Mouse (Mus musculus) liver (tissue): Measurements from ENCODE around the gene Synpr.
A peak's percentile ranks its signal among the peaks of the same experiment; 100 is the strongest.

Experiments used
- DNase-seq: peaks from one replicate; pipeline ENCODE4 v3.0.0-alpha.2; 2020; ENCODE audit warnings: mixed read lengths

Synpr gene

GRCm38 (mm10) chr14:13355569-13356362 is 71.2 kb downstream of the Synpr start:
- DNase-seq = peak; percentile 46

- DNase-seq = no peak
These were observed 72.6 kb downstream of the Synpr start for GRCm38 (mm10) chr14:13357101-13357667.

- no peak for DNase-seq
These were observed 73.5 kb downstream of the Synpr start for GRCm38 (mm10) chr14:13358037-13358436.

GRCm38 (mm10) chr14:13361184-13361583 is 76.6 kb downstream of the Synpr start:
- no peak for DNase-seq

GRCm38 (mm10) chr14:13361642-13362041 is 77.1 kb downstream of the Synpr start:
- DNase-seq = no peak

GRCm38 (mm10) chr14:13368309-13368708 is 83.7 kb downstream of the Synpr start:
- no peak for DNase-seq

- DNase-seq = no peak
These were observed 104.5 kb downstream of the Synpr start for GRCm38 (mm10) chr14:13389081-13389480.

GRCm38 (mm10) chr14:13389954-13390353 is 105.4 kb downstream of the Synpr start:
- no peak for DNase-seq

GRCm38 (mm10) chr14:13399226-13400020 is 114.8 kb downstream of the Synpr start:
- DNase-seq = no peak

GRCm38 (mm10) chr14:13411636-13412035 is 127.1 kb downstream of the Synpr start:
- DNase-seq = no peak

- DNase-seq = no peak
These were observed 156.1 kb downstream of the Synpr start for GRCm38 (mm10) chr14:13440723-13441122.

- DNase-seq = no peak
These were observed 160.3 kb downstream of the Synpr start for GRCm38 (mm10) chr14:13444908-13445307.

- DNase-seq = no peak
These were observed 169.1 kb downstream of the Synpr start for GRCm38 (mm10) chr14:13453461-13454204.

GRCm38 (mm10) chr14:13454991-13455390 is 170.4 kb downstream of the Synpr start:
- DNase-seq = no peak

- no peak for DNase-seq
These were observed 174.8 kb downstream of the Synpr start for GRCm38 (mm10) chr14:13459333-13459732.

GRCm38 (mm10) chr14:13469211-13469610 is 184.6 kb downstream of the Synpr start:
- no peak for DNase-seq

GRCm38 (mm10) chr14:13477821-13478220 is 193.2 kb downstream of the Synpr start:
- DNase-seq = no peak

- DNase-seq = peak; percentile 2
These were observed 220.8 kb downstream of the Synpr start for GRCm38 (mm10) chr14:13505355-13505754.

- no peak for DNase-seq
These were observed 234.1 kb downstream of the Synpr start for GRCm38 (mm10) chr14:13518608-13519139.

GRCm38 (mm10) chr14:13519239-13520011 is 234.8 kb downstream of the Synpr start:
- no peak for DNase-seq

- DNase-seq = no peak
These were observed 263.2 kb downstream of the Synpr start for GRCm38 (mm10) chr14:13547746-13548145.

- no peak for DNase-seq
These were observed 266.6 kb downstream of the Synpr start for GRCm38 (mm10) chr14:13551209-13551608.
